Mouse (Mus musculus) forebrain, embryonic 12.5 days (tissue): ENCODE results near the gene Muc1. TPM values are rescaled to one million over a fixed set of nuclear protein-coding genes. Genes with fewer than 3 reads are reported as not detected.
"Not testable (repeated sequence)": the region's sequence is repeated elsewhere in the genome, so short reads cannot be mapped to it uniquely, and the experiment has no call there.

ENCODE experiments used
- ATAC-seq: fragments of 200-750 bp; cut with Nextera tagmentation; 2 replicates; pipeline ENCODE4 v1.8.0; 2017; ENCODE audit warnings: moderate TSS enrichment; ENCODE audit not compliant: low FRiP score
- H3K27ac ChIP-seq: fragments of 300-500 bp; sonication (generic); 2 replicates; pipeline ENCODE4 v1.5.1; 2016; ENCODE audit warnings: mild to moderate bottlenecking
- H3K27me3 ChIP-seq: fragments of 300-500 bp; sonication (generic); 2 replicates; pipeline ENCODE4 v1.6.1; 2016; ENCODE audit warnings: mild to moderate bottlenecking
- H3K36me3 ChIP-seq: fragments of 300-500 bp; sonication (generic); replicated peaks from 2 replicates; pipeline ENCODE4 v1.6.1; 2016; ENCODE audit warnings: mild to moderate bottlenecking
- H3K4me1 ChIP-seq: fragments of 300-500 bp; sonication (generic); 2 replicates; pipeline ENCODE4 v1.6.1; 2016
- H3K4me2 ChIP-seq: fragments of 300-500 bp; sonication (generic); 2 replicates; pipeline ENCODE4 v1.6.1; 2016; ENCODE audit warnings: mild to moderate bottlenecking, moderate library complexity
- H3K4me3 ChIP-seq: fragments of 300-500 bp; sonication (generic); replicated peaks from 2 replicates; pipeline ENCODE4 v1.5.1; 2016; ENCODE audit warnings: mild to moderate bottlenecking
- H3K9ac ChIP-seq: fragments of 300-500 bp; sonication (generic); 2 replicates; pipeline ENCODE4 v1.6.1; 2016; ENCODE audit warnings: mild to moderate bottlenecking
- H3K9me3 ChIP-seq: fragments of 300-500 bp; sonication (generic); 2 replicates; pipeline ENCODE4 v1.6.1; 2016
- WGBS: fragments of 180-500 bp; shearing (Covaris S2); methylation state at CpG from one replicate; pipeline ENCODE4 v1.1.7; 2016; 5-methylcytosine and 5-hydroxymethylcytosine counted together
- polyA plus RNA-seq: library from polyadenylated mRNA; unstranded; fragments of >200 nt; fragmentation: Nextera tagmentation; extraction: Ambion mirVana; gene quantifications from 2 replicates; pipeline ENCODE4 v1.2.1, GENCODE M21; 2016

The Muc1 gene
- polyA plus RNA-seq, 1 experiment from 2014 or later = 4.7 TPM

- H3K4me3 ChIP-seq = peak overlapping the region; percentile 80
- under 1% methylated on average over 69 of the region's 69 CpGs for WGBS
- H3K9ac ChIP-seq = peak overlapping the region; percentile 77
- peaks cover 55% of the 10 kb centered on the region for H3K4me1 ChIP-seq
- ATAC-seq = peak; percentile 89
- peak overlapping the region; percentile 100 for H3K27ac ChIP-seq
- peaks cover 25% of the 10 kb centered on the region for H3K36me3 ChIP-seq
- H3K27me3 ChIP-seq = no peaks in the 10 kb centered on the region
- peak overlapping the region; percentile 76 for H3K4me2 ChIP-seq
- no peaks in the 10 kb centered on the region for H3K9me3 ChIP-seq
Measured at GRCm38 (mm10) chr3:89213803-89214530, 14.9 kb upstream of the Muc1 start.

- 1% methylated on average over 19 of the region's 19 CpGs for WGBS
- no peaks in the 10 kb centered on the region for H3K27me3 ChIP-seq
- H3K4me1 ChIP-seq = peaks cover 63% of the 10 kb centered on the region
- H3K4me3 ChIP-seq = peak within 1 kb of the TSS; percentile 80
- no peaks in the 10 kb centered on the region for H3K9me3 ChIP-seq
- peak within 1 kb of the TSS; percentile 100 for H3K27ac ChIP-seq
- H3K36me3 ChIP-seq = peaks cover 23% of the 10 kb centered on the region
- peak; percentile 8; the same call in 1 of the 2 replicates for ATAC-seq
- H3K9ac ChIP-seq = peak within 1 kb of the TSS; percentile 77
- H3K4me2 ChIP-seq = peak within 1 kb of the TSS; percentile 76
Measured at GRCm38 (mm10) chr3:89214681-89215411, 14.0 kb upstream of the Muc1 start, which contains the start of gene Thbs3. Thbs3 (plus strand) TSS chr3:89215180.

- 0% methylated on average over 6 of the region's 6 CpGs for WGBS
- H3K9me3 ChIP-seq = no peaks in the 10 kb centered on the region
- H3K4me1 ChIP-seq = peaks cover 67% of the 10 kb centered on the region
Measured at GRCm38 (mm10) chr3:89215853-89216252, 13.0 kb upstream of the Muc1 start.

GRCm38 (mm10) chr3:89216407-89216806 lies 12.4 kb upstream of the Muc1 start:
- H3K4me2 ChIP-seq, H3K9me3 ChIP-seq, H3K9ac ChIP-seq, ATAC-seq, H3K27me3 ChIP-seq, H3K4me3 ChIP-seq: not testable (repeated sequence)
- Histone ChIP-seq H3K4me1 (peaks cover 73% of the 10 kb centered on the region), H3K36me3 (peaks cover 23% of the 10 kb centered on the region), H3K27ac (peak overlapping the region; percentile 100; the same call in 1 of the 2 replicates)
- WGBS = 73% methylated on average over 7 of the region's 7 CpGs

More at GRCm38 (mm10) chr3:89215853-89216252, 13.0 kb upstream of the Muc1 start:
- Histone ChIP-seq H3K36me3 (peaks cover 17% of the 10 kb centered on the region), H3K9ac (peak overlapping the region; percentile 77), H3K4me3 (peak overlapping the region; percentile 80), H3K27me3 (no peaks in the 10 kb centered on the region), H3K4me2 (peak overlapping the region; percentile 76), H3K27ac (peak overlapping the region; percentile 100)
- peak; percentile 21 for ATAC-seq

DNA sequence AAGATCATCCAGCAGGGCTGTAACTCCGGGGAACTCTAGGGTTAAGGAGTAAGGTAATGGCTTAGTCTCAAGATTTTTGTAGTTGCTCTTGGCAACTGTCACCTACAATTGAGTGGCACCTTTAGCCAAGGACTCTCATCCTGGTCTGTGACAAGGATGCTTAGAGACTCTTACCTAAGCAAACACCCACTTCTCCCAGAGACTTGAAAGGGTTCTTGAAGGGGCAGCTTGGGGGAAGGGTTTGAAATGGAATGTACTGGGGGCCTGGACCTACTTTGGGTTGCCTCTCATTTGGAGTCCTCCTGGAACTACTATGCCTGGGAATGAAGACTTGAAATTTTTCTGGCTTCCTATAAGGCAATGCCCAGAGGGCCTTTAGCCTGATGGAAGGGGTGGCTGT lies 10.6 kb upstream of the Muc1 start:
- Histone ChIP-seq H3K9me3 (no peaks in the 10 kb centered on the region), H3K4me3 (no peak overlapping the region), H3K4me1 (peaks cover 75% of the 10 kb centered on the region), H3K36me3 (peaks cover 40% of the 10 kb centered on the region), H3K9ac (peak overlapping the region; percentile 17; the same call in 1 of the 2 replicates), H3K27ac (peak overlapping the region; percentile 37), H3K27me3 (no peaks in the 10 kb centered on the region), H3K4me2 (no peak overlapping the region)
- no peak for ATAC-seq
- WGBS = 84% methylated on average over 1 of the region's 1 CpGs

DNA sequence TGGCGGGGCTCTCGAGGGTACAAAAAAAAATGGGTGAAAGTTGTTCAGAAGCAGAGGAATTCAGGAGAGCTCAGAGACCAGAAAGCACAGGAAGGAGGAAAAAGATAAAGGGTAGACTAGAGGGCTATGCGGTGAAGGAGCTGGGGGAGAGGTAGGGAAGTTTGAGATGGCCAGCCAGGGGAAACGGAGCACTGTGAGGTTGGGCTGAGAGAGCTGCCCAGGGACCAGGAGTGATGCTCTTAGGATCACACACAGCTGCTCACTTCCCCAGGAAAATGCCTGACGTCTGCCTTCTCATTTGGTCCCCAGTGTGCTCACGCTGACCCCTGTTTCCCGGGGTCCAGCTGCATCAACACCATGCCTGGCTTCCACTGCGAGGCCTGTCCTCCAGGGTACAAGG lies 9.3 kb upstream of the Muc1 start:
- Histone ChIP-seq H3K4me2 (no peak overlapping the region), H3K27ac (peak overlapping the region; percentile 57), H3K36me3 (peaks cover 51% of the 10 kb centered on the region), H3K9ac (0 out of 2 replicates have a peak overlapping the region, but pooled peaks have one; percentile 18), H3K27me3 (no peaks in the 10 kb centered on the region), H3K9me3 (no peaks in the 10 kb centered on the region), H3K4me1 (peaks cover 84% of the 10 kb centered on the region), H3K4me3 (no peak overlapping the region)
- no peak for ATAC-seq
- 45% methylated on average over 8 of the region's 8 CpGs for WGBS

GRCm38 (mm10) chr3:89221167-89221566 lies 7.7 kb upstream of the Muc1 start:
- Histone ChIP-seq H3K4me2 (no peak overlapping the region), H3K9me3 (no peaks in the 10 kb centered on the region), H3K4me1 (peaks cover 84% of the 10 kb centered on the region), H3K9ac (no peak overlapping the region), H3K27me3 (no peaks in the 10 kb centered on the region), H3K36me3 (peaks cover 61% of the 10 kb centered on the region), H3K27ac (peak overlapping the region; percentile 50; the same call in 1 of the 2 replicates), H3K4me3 (no peak overlapping the region)
- WGBS = 63% methylated on average over 5 of the region's 5 CpGs
- ATAC-seq = no peak

GRCm38 (mm10) chr3:89224796-89225195 lies 4.1 kb upstream of the Muc1 start:
- H3K27me3 ChIP-seq = no peaks in the 10 kb centered on the region
- peak overlapping the region; percentile 95 for H3K4me2 ChIP-seq
- peak overlapping the region; percentile 92 for H3K9ac ChIP-seq
- 30% methylated on average over 11 of the region's 11 CpGs for WGBS
- peak overlapping the region; percentile 98 for H3K27ac ChIP-seq
- peak overlapping the region; percentile 76 for H3K4me3 ChIP-seq
- peaks cover 49% of the 10 kb centered on the region for H3K36me3 ChIP-seq
- H3K9me3 ChIP-seq = no peaks in the 10 kb centered on the region
- H3K4me1 ChIP-seq = peaks cover 76% of the 10 kb centered on the region
- no peak for ATAC-seq

GRCm38 (mm10) chr3:89225321-89225815 lies 3.5 kb upstream of the Muc1 start:
- WGBS = 11% methylated on average over 12 of the region's 12 CpGs
- H3K36me3 ChIP-seq = peaks cover 45% of the 10 kb centered on the region
- H3K4me2 ChIP-seq = peak overlapping the region; percentile 95
- no peaks in the 10 kb centered on the region for H3K27me3 ChIP-seq
- no peak for ATAC-seq
- peak overlapping the region; percentile 92 for H3K9ac ChIP-seq
- peak overlapping the region; percentile 98 for H3K27ac ChIP-seq
- peaks cover 73% of the 10 kb centered on the region for H3K4me1 ChIP-seq
- H3K4me3 ChIP-seq = peak overlapping the region; percentile 76
- H3K9me3 ChIP-seq = no peaks in the 10 kb centered on the region

GRCm38 (mm10) chr3:89225918-89226317 lies 2.9 kb upstream of the Muc1 start:
- peak overlapping the region; percentile 76 for H3K4me3 ChIP-seq
- H3K36me3 ChIP-seq = peaks cover 44% of the 10 kb centered on the region
- peak overlapping the region; percentile 98 for H3K27ac ChIP-seq
- H3K27me3 ChIP-seq = no peaks in the 10 kb centered on the region
- no peaks in the 10 kb centered on the region for H3K9me3 ChIP-seq
- peaks cover 71% of the 10 kb centered on the region for H3K4me1 ChIP-seq
- peak; percentile 77 for ATAC-seq
- 4% methylated on average over 4 of the region's 4 CpGs for WGBS
- peak overlapping the region; percentile 95 for H3K4me2 ChIP-seq
- peak overlapping the region; percentile 92 for H3K9ac ChIP-seq

DNA sequence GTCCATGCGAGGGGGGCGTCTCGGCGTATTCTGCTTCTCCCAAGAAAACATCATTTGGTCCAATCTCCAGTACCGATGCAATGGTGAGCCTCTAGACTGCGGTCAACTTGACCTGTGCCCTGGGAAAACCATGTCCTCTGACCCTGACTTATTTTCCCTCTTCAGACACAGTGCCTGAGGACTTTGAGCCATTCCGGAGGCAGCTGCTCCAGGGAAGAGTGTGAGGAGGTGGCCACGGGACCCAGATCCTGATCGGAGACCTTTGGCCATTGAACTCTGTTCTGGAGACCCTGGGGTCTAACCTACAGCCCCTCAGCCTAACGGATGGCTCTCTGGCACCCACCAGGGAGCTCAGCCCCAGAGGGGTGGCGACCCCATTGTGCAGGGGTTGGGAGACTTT lies 2.5 kb upstream of the Muc1 start:
- Histone ChIP-seq H3K27me3 (no peaks in the 10 kb centered on the region), H3K4me3 (peak overlapping the region; percentile 76), H3K36me3 (peaks cover 39% of the 10 kb centered on the region), H3K4me2 (peak overlapping the region; percentile 95), H3K9me3 (no peaks in the 10 kb centered on the region), H3K27ac (peak overlapping the region; percentile 98), H3K4me1 (peaks cover 67% of the 10 kb centered on the region), H3K9ac (peak overlapping the region; percentile 92)
- no peak for ATAC-seq
- 1% methylated on average over 11 of the region's 11 CpGs for WGBS

- peaks cover 66% of the 10 kb centered on the region for H3K4me1 ChIP-seq
- no peaks in the 10 kb centered on the region for H3K9me3 ChIP-seq
- H3K4me3 ChIP-seq = peak within 1 kb of the TSS; percentile 76
- H3K4me2 ChIP-seq = peak within 1 kb of the TSS; percentile 95
- H3K36me3 ChIP-seq = peaks cover 34% of the 10 kb centered on the region
- H3K9ac ChIP-seq = peak within 1 kb of the TSS; percentile 92
- no peak; the same call in 1 of the 2 replicates for ATAC-seq
- WGBS = 2% methylated on average over 21 of the region's 21 CpGs
- H3K27me3 ChIP-seq = no peaks in the 10 kb centered on the region
- H3K27ac ChIP-seq = peak within 1 kb of the TSS; percentile 98
Measured at GRCm38 (mm10) chr3:89226900-89227299, 2.0 kb upstream of the Muc1 start, which contains the start of gene Mtx1. Mtx1 (minus strand) TSS chr3:89227088.
